Mouse (Mus musculus) heart, embryonic 16.5 days (tissue): ENCODE measurements around the gene Ivns1abp. TPM values are rescaled to one million over a fixed set of nuclear protein-coding genes. Genes with fewer than 3 reads are reported as not detected.

Experiments used
- ATAC-seq: fragments of 200-750 bp; cut with Nextera tagmentation; replicated peaks from 2 replicates; pipeline ENCODE4 v1.8.0; 2017; ENCODE audit warnings: moderate number of reproducible peaks; ENCODE audit not compliant: insufficient read depth, low FRiP score; ENCODE audit errors: extremely low read depth
- H3K27ac ChIP-seq: fragments of 300-500 bp; sonication (generic); 2 replicates; pipeline ENCODE4 v1.5.1; 2014; ENCODE audit warnings: mild to moderate bottlenecking, low read length, control low read depth, moderate library complexity
- H3K27me3 ChIP-seq: fragments of 300-500 bp; sonication (generic); 2 replicates; pipeline ENCODE4 v1.6.1; 2014; ENCODE audit warnings: low read length, mixed read lengths; ENCODE audit not compliant: control insufficient read depth, insufficient read depth
- H3K36me3 ChIP-seq: fragments of 300-500 bp; sonication (generic); 2 replicates; pipeline ENCODE4 v1.6.1; 2014; ENCODE audit not compliant: control insufficient read depth, insufficient read depth
- H3K4me1 ChIP-seq: fragments of 300-500 bp; sonication (generic); 2 replicates; pipeline ENCODE4 v1.6.1; 2014; ENCODE audit warnings: low read length, mixed read lengths; ENCODE audit not compliant: control insufficient read depth, insufficient read depth
- H3K4me2 ChIP-seq: fragments of 300-500 bp; sonication (generic); 2 replicates; pipeline ENCODE4 v1.6.1; 2014; ENCODE audit warnings: low read depth, mild to moderate bottlenecking, control low read depth, low read length
- H3K4me3 ChIP-seq: fragments of 300-500 bp; sonication (generic); 2 replicates; pipeline ENCODE4 v1.5.1; 2014; ENCODE audit warnings: mild to moderate bottlenecking, control low read depth, low read length
- H3K9ac ChIP-seq: fragments of 300-500 bp; sonication (generic); 2 replicates; pipeline ENCODE4 v1.6.1; 2014; ENCODE audit warnings: low read length, control low read depth
- H3K9me3 ChIP-seq: fragments of 300-500 bp; sonication (generic); replicated peaks from 2 replicates; pipeline ENCODE4 v1.6.1; 2016; ENCODE audit warnings: low read length; ENCODE audit not compliant: control insufficient read depth
- WGBS: fragments of 180-500 bp; shearing (Covaris S2); extraction: QIAGEN DNeasy Blood & Tissue Kit; methylation state at CpG from one replicate; pipeline ENCODE4 v1.1.7; 2014; 5-methylcytosine and 5-hydroxymethylcytosine counted together
- polyA plus RNA-seq: library from polyadenylated mRNA; unstranded; fragments of >200 nt; fragmentation: Nextera tagmentation; extraction: Ambion mirVana; gene quantifications from 2 replicates; pipeline ENCODE4 v1.2.1, GENCODE M21; 2015

The Ivns1abp gene
- polyA plus RNA-seq, 1 experiment from 2014 or later, result 367 TPM

DNA sequence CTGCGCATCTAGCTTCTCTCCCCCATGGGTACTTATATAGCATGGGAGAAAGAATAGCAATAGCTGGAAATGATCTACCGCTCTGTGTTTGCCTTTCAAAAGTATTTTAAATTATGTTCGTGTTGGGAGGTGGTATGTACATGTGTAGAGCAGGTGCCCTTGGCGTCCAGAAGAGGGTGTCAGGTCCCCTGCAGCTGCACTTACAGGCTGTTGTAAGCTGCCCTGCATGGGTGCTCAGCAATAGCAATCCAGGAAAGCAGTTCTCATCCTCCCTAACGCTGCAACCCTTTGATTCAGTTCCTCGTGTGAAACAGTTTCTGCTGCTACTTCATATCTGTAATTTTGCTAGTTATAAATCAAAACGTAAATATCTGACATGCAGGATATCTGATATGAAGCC, 14.7 kb upstream of the Ivns1abp start:
- ATAC-seq, result no peak
- Histone ChIP-seq H3K4me1 (no peaks in the 10 kb centered on the region), H3K4me3 (no peak overlapping the region), H3K27ac (no peak overlapping the region), H3K27me3 (no peaks in the 10 kb centered on the region), H3K9ac (no peak overlapping the region), H3K4me2 (no peak overlapping the region), H3K9me3 (no peaks in the 10 kb centered on the region), H3K36me3 (no peaks in the 10 kb centered on the region)
- 76% methylated on average over 7 of the region's 7 CpGs for WGBS

DNA sequence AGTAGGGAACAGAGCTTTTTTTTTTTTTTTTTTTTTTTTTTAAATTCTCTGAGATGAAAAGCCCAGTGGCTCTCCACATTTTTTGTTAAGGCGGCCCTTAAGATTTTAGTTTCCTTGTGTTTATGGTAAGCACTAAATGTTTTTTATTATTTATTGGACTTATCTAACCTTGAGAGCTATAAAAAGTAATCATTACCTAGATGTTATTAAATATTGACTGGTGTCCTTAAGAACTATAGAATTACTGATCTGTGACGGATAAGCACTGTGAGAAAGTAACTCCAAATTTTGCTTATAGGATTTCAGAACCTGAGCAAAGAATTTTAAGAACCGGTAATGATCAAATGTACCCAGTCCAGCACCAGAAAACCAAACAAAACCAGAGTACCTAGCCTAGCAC, 11.5 kb upstream of the Ivns1abp start:
- H3K4me3 ChIP-seq, result no peak overlapping the region
- no peaks in the 10 kb centered on the region for H3K9me3 ChIP-seq
- H3K27ac ChIP-seq, result no peak overlapping the region
- peaks cover under 1% of the 10 kb centered on the region for H3K4me1 ChIP-seq
- no peaks in the 10 kb centered on the region for H3K36me3 ChIP-seq
- no peaks in the 10 kb centered on the region for H3K27me3 ChIP-seq
- H3K9ac ChIP-seq, result no peak overlapping the region
- 92% methylated on average over 3 of the region's 3 CpGs for WGBS
- H3K4me2 ChIP-seq, result no peak overlapping the region
- no peak for ATAC-seq

- no peak overlapping the region for H3K4me3 ChIP-seq
- no peaks in the 10 kb centered on the region for H3K9me3 ChIP-seq
- H3K27ac ChIP-seq, result peak overlapping the region; percentile 90
- no peak overlapping the region for H3K9ac ChIP-seq
- no peaks in the 10 kb centered on the region for H3K36me3 ChIP-seq
- no peak overlapping the region for H3K4me2 ChIP-seq
- ATAC-seq, result no peak
- peaks cover 49% of the 10 kb centered on the region for H3K4me1 ChIP-seq
- H3K27me3 ChIP-seq, result no peaks in the 10 kb centered on the region
Observed at GRCm38 (mm10) chr1:151338234-151338633, 6.0 kb upstream of the Ivns1abp start.

DNA sequence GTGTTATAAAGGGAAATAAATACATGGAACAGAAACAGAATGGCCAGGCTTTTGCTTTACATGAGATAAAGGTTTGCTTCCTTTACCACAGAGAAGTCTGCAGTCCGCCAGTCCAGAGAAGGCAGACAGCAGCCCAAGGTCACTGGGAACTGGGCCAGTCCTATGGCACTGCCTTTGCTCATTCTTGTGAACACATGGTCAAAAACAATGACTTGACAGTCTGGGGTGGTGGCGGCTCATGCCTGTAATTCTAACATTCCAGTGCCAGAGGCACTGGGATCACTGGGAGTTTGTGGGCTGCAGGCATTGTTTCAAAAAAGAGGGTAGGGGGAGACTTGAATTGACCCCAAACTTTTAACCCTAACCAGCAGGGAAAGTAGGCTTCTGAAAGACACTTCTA, 5.3 kb upstream of the Ivns1abp start:
- Histone ChIP-seq H3K4me2 (no peak overlapping the region), H3K27ac (peak overlapping the region; percentile 90), H3K27me3 (no peaks in the 10 kb centered on the region), H3K36me3 (no peaks in the 10 kb centered on the region), H3K9me3 (no peaks in the 10 kb centered on the region), H3K4me3 (no peak overlapping the region), H3K4me1 (peaks cover 51% of the 10 kb centered on the region), H3K9ac (0 out of 2 replicates have a peak overlapping the region, but pooled peaks have one; percentile 17)
- WGBS, result 24% methylated on average over 2 of the region's 2 CpGs
- ATAC-seq, result peak; percentile 75; the same call in 1 of the 2 replicates

GRCm38 (mm10) chr1:151341321-151342044, 2.8 kb upstream of the Ivns1abp start:
- no peaks in the 10 kb centered on the region for H3K27me3 ChIP-seq
- peak overlapping the region; percentile 76 for H3K27ac ChIP-seq
- peak overlapping the region; percentile 71 for H3K4me2 ChIP-seq
- H3K9ac ChIP-seq, result peak overlapping the region; percentile 39; the same call in 1 of the 2 replicates
- peaks cover 52% of the 10 kb centered on the region for H3K4me1 ChIP-seq
- H3K9me3 ChIP-seq, result no peaks in the 10 kb centered on the region
- no peak for ATAC-seq
- no peaks in the 10 kb centered on the region for H3K36me3 ChIP-seq
- H3K4me3 ChIP-seq, result no peak overlapping the region; the same call in 1 of the 2 replicates
- WGBS, result 40% methylated on average over 8 of the region's 8 CpGs

- no peak for ATAC-seq
- H3K4me3 ChIP-seq, result peak overlapping the region; percentile 99
Observed at GRCm38 (mm10) chr1:151342311-151342710, 2.0 kb upstream of the Ivns1abp start.

GRCm38 (mm10) chr1:151342968-151343367, 1.3 kb upstream of the Ivns1abp start:
- peak overlapping the region; percentile 99 for H3K4me3 ChIP-seq
- peak; percentile 23 for ATAC-seq
- peak overlapping the region; percentile 86 for H3K9ac ChIP-seq
- H3K27me3 ChIP-seq, result no peaks in the 10 kb centered on the region
- WGBS, result 7% methylated on average over 6 of the region's 6 CpGs
- peak overlapping the region; percentile 96 for H3K27ac ChIP-seq
- no peaks in the 10 kb centered on the region for H3K36me3 ChIP-seq
- H3K4me1 ChIP-seq, result peaks cover 59% of the 10 kb centered on the region
- peak overlapping the region; percentile 71 for H3K4me2 ChIP-seq
- no peaks in the 10 kb centered on the region for H3K9me3 ChIP-seq

More at GRCm38 (mm10) chr1:151342311-151342710, 2.0 kb upstream of the Ivns1abp start:
- H3K4me1 ChIP-seq, result peaks cover 59% of the 10 kb centered on the region
- H3K4me2 ChIP-seq, result peak overlapping the region; percentile 71
- peak overlapping the region; percentile 96 for H3K27ac ChIP-seq
- peak overlapping the region; percentile 86; the same call in 1 of the 2 replicates for H3K9ac ChIP-seq
- H3K9me3 ChIP-seq, result no peaks in the 10 kb centered on the region
- 45% methylated on average over 3 of the region's 3 CpGs for WGBS
- H3K36me3 ChIP-seq, result no peaks in the 10 kb centered on the region
- H3K27me3 ChIP-seq, result no peaks in the 10 kb centered on the region

DNA sequence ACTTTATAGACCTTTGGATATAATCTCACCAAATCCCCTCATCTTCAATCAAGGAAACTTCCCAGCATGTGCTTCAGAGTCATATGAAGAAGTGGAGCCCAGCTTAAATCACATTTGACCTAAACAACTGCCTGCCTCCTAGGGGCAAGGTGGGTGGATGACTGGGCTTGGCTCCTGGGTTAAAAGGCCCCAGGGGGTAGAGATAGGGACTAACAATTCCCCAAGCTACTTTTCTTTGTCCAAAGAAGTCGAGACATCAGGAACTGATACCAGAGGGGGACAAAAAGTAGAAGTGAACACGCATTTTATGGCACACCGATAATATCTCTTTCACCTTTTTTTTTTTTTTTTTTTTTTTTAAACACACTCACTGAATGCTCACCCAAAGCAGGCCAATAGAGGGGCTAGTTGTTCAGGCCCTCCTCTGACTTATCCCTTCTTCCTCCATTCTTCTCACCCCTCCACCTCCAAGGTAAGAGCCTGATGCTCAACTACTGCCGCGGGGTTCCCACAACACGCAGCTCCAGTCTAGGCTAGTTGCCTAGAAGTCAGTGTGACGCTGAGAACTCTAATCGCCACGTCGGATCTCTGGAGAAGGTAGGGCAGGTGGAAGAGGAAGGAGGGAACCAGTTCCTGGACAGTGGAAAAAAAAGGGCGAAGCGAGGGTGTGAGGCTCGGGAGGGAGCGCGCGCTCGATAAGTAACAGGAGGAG, 550 bp upstream of the Ivns1abp start:
- peak overlapping the region; percentile 96 for H3K27ac ChIP-seq
- H3K9ac ChIP-seq, result peak overlapping the region; percentile 86
- WGBS, result under 1% methylated on average over 17 of the region's 17 CpGs
- H3K36me3 ChIP-seq, result no peaks in the 10 kb centered on the region
- ATAC-seq, result peak; percentile 8; the same call in 1 of the 2 replicates
- H3K4me1 ChIP-seq, result peaks cover 53% of the 10 kb centered on the region
- H3K9me3 ChIP-seq, result no peaks in the 10 kb centered on the region
- H3K4me2 ChIP-seq, result peak overlapping the region; percentile 71
- no peaks in the 10 kb centered on the region for H3K27me3 ChIP-seq
- H3K4me3 ChIP-seq, result peak overlapping the region; percentile 99
